Mouse (Mus musculus) cortical plate, adult 2 months (tissue): ENCODE measurements around the gene Mrps9.

Experiments used
- CTCF ChIP-seq: fragments of 200-500 bp; IDR thresholded peaks from 2 replicates; pipeline ENCODE4 v1.5.1; 2011; ENCODE audit warnings: mild to moderate bottlenecking, control low read depth, low read length; ENCODE audit not compliant: insufficient read depth; ENCODE audit errors: extremely low read depth
- POLR2A ChIP-seq: fragments of 200-500 bp; IDR thresholded peaks from 2 replicates; pipeline ENCODE4 v1.6.1; 2011; ENCODE audit warnings: mild to moderate bottlenecking, low read length, control low read depth; ENCODE audit not compliant: insufficient read depth; ENCODE audit errors: extremely low read depth

DNA sequence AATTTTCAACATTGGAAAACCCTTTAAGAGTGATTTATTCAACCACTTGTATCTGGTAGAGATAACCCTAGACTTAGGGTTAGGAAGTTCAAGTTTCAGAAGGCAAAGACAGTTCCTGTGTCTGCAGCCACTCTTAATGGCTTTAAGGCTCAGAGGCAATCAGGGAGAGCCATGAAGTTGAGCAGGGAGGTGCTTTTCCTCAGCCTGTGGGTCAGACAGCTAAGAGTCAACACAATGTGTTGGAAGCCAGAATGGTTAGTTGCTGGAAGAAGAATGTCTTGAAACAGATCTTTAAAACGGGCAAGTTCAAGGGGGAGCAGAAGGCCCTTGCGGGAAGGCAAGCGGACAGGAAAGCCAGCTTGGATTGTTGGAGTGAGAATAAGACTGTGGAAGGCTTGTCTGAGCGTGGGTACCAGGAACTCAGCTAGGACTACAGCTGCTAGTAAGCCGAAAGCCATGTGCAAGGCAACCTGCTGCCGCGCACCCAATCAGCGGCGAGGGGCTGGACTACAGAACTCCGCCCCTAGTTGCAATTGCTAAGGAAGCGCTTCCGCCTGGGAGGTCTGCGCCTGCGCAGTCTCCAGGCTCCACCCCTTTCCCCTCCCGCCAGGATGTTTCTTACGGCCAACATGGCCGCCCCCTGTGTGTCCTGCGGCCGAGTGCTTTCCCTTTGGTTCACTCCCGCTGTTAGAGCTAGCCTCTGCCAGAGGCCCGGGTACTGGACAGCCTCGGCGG is at the start of gene Mrps9:
- TF ChIP-seq CTCF, result no peak
- TF ChIP-seq POLR2A, result peak; percentile 70; the same call in 1 of the 2 replicates
